Mouse (Mus musculus): ENCODE data around the gene Cacna2d2.
A peak's percentile ranks its signal among the peaks of the same experiment; 100 is the strongest.

Cacna2d2 gene

DNA sequence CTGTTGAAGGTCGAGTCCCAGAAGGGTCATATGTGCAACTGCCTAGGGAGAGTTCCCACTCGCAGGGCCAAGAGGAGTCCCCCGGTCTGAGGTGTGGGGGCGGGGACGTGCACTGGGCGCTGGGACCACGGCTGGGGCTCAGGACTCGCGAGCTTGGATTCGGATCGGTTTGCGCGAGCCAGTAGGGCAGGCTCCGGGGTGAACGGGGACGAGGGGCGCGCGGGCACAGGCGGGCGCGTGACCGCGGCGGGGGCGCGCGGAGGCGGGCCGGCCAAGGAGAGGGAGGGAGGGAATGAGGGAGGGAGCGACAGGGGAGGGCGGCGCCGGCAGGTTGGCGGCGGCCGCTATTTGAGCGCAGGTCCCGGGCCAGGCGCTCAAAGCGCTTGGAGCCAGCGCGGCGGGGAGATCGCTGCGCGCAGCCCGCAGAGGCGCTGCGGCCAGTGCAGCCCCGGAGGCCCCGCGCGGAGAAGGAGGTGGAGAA lies at the start of gene Cacna2d2:
Gene Cacna2d2 (plus strand): TSS at position 122 of the 481 bp plus-strand sequence.
- DNase-seq: peak in 1 of 2 experiments; percentile 7

DNA sequence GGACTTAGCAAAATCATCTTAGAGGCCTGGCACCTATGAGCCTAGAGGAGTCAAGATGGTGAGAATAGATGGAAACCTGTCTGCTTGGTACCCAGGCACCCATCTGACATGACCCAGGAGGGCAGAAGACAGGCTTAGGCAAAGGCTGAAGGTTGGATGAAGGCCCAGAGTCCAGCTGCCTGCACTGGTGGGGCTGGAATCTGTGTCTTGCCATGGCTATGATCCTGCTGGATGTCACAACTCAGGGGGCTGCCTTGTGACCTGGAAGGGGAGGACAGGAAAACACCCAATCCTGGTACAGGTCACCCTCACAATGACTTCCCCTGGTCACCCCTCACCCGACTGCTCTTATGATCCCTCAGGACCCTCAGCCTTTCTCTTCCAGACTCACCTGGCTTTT lies 44.6 kb upstream of the Cacna2d2 start:
- DNase-seq: no peak

DNA sequence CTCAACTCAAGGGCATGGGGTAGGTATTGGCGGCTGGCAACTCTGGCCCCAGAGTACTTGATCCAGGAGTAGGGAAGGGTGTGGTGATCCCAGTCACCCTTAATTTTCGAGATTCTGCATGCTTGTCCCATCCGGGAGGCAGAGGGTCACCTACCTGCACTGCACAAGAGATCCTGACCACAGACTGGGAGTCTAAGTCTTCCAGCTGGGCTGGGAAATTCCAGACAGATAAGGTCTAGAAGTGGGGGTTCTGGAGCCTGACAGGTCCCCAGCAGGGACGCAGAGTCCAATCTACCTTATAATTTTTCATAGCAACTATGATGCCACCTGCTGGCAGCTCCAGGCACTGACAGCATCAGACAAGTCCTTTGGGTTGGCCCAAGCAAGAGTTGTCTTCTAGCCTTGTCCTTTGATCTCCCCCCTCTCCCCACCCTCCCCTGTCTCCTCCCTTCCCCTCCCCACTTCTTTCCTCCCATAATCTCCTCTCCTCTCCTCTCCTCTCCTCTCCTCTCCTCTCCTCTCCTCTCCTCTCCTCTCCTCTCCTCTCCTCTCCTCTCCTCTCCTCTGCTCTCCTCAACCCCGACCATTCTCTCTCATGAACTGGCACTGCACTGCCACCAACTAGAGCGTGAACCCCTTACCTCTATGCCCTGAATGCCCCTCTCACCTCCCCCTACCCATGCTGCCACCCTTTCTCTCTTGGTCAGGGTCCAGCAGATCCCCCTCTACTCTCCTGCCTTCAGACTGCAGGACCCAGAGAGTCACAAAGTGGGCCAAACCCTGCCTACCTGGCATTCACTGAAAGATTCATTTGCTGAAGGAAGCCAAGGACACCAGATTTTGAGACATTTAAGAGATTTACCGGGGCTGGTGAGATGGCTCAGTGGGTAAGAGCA lies 43.3 kb upstream of the Cacna2d2 start:
- DNase-seq: peak; percentile 67 to 73

- peak; percentile 83 to 84 for DNase-seq
These were observed 41.8 kb upstream of the Cacna2d2 start for GRCm38 (mm10) chr9:107357651-107358050.

GRCm38 (mm10) chr9:107360989-107361388 lies 38.4 kb upstream of the Cacna2d2 start:
- no peak for DNase-seq

GRCm38 (mm10) chr9:107366644-107367043 lies 32.8 kb upstream of the Cacna2d2 start:
- DNase-seq: peak; percentile 62 to 65

- no peak for DNase-seq
These were observed 31.1 kb upstream of the Cacna2d2 start for GRCm38 (mm10) chr9:107368302-107368701.

DNA sequence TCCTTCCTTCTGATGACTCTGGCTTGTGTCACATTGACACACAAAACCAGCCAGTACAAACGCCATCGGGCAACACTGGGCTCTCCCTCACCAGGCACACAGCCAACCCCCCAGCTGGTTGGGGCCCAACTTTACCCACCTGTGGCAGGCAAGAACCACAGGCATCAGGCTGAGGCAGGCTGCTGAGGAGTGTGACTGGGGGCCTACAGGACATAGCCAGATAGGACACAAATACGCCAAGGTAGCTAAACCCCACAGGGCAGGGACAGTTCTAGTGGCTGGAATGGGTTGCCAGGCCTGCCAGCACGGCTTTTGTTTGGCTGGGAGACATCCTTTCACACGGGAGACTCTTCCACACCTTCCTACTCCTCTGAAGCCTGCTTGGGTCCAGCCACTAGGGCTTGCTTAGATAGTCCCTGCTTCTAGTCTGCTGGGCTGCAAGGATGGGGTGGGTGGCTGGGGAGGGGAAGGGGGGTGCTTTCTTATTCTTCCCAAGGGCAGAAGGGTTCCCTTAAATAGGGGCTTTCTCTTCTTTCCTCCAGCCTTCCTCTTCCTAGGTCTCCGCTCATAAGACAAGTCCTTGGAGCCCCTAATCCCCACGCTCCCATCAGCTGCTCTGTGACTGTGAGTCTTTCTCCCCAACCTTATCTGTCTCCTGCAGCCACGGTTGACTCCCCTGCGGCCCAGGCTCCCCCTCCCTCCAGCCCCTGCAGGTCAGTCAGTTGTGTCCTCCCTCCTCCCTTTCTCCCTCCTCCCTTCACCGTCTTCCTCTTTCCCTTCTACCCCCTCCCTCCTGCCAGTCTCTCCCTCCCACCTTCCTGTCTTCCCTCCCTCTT lies 29.9 kb upstream of the Cacna2d2 start:
- DNase-seq: no peak

- DNase-seq: no peak
These were observed 29.3 kb upstream of the Cacna2d2 start for GRCm38 (mm10) chr9:107370106-107370463.

GRCm38 (mm10) chr9:107372441-107372840 lies 27.0 kb upstream of the Cacna2d2 start:
- DNase-seq: no peak

DNA sequence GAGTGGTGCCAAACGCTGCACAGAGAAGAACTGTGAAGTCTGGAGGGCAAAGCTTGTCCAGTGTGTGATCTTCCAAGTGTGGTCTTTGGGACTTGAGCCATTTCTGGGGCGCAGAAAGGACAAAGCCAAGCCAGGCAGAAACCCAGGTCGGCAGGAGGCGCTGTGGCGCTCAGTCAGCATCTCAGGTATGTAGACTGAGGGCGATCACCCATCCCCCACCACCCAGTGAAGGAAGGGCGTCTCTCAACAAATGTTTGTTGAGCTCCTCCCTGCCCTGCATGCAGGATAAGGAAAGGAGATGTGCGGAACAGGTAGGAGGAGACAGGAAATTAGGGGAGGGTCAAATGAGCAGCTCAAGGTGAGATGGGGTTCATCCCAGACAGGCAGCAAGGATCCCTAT lies 24.8 kb upstream of the Cacna2d2 start:
- peak; percentile 9 to 15 for DNase-seq

DNA sequence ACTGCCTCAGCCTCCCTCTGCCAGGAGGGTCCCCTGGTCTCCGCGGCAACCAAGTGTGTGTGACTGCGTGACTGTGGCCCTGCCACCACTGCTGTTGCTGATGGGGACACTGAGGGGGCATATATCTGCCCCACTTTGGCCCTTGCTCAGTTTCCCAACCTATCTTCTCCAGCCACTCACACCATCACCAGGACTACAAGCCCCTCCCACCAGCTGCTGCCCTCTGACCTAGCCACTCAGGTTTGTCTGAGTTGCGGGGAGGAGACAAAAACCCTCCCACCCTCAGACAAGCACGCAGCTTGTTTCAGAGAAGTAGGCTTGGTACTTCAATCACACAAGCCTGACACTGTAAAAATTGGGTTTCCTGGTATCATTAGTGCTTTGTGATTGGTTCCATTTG lies 24.0 kb upstream of the Cacna2d2 start:
- no peak for DNase-seq

GRCm38 (mm10) chr9:107377961-107378512 lies 21.4 kb upstream of the Cacna2d2 start:
- DNase-seq: no peak

GRCm38 (mm10) chr9:107381723-107382122 lies 17.7 kb upstream of the Cacna2d2 start:
- DNase-seq: no peak

DNA sequence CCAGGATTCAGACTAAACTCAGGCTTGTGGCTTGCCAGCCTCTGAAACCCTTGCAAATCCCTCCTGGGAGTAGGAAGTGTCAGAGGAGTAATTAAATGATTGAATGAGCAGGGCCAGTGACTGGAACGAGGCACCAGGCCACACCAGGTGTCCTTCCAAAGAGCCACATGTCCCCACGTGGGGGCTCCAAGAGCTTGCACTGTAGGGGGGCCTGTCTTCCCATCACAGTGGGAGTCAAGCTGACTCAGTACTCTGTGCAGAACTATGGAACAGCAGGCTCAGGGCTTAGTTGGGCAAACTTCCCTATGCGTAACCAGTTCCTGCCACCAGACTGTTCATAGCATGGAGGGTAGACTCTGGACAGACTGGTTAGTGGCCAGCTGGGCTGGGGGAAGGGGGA lies 15.0 kb upstream of the Cacna2d2 start:
- DNase-seq: no peak

- DNase-seq: peak; percentile 54 to 58
These were observed 12.7 kb upstream of the Cacna2d2 start for GRCm38 (mm10) chr9:107386722-107387121.

- no peak for DNase-seq
These were observed 11.7 kb upstream of the Cacna2d2 start for GRCm38 (mm10) chr9:107387708-107388107.

DNA sequence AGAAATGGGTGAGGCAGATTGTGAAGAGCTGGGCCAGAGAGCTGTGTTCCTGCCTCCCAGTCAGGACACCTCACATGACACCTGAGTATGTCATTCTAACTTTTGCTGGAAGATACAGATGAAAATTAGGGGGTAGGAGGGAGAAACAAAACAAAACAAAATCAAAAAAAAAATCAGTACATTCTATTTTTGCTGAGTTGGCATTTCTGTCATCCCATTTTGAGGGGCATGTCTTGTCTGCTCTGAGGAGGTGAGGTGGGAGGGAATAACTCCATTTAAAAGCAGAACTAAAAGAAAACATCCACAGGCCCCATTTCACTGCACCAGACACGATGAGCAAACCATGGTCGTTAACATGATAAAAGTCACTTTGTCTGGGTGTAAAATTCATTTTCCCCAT lies 11.1 kb upstream of the Cacna2d2 start:
- no peak for DNase-seq

DNA sequence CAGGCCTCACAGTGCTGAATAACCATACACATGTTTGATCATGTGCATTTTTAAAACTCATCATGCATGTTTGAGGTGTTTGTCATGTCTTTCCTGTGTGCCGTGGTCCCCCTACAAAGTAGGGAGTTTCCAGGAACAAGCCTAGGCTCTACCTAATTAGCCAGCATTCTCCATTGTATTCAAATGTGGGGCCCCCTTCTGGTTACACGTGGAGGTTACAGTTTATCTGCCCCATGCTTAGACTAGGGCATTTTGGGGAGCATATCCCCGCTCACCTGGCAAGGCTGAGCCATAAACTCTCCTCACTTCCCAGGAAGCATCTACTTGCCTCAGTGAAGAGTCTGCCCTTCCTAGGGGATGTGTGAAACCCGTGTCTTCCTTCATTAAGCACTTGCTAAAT lies 3.0 kb upstream of the Cacna2d2 start:
- peak; percentile 11 to 16 for DNase-seq

DNA sequence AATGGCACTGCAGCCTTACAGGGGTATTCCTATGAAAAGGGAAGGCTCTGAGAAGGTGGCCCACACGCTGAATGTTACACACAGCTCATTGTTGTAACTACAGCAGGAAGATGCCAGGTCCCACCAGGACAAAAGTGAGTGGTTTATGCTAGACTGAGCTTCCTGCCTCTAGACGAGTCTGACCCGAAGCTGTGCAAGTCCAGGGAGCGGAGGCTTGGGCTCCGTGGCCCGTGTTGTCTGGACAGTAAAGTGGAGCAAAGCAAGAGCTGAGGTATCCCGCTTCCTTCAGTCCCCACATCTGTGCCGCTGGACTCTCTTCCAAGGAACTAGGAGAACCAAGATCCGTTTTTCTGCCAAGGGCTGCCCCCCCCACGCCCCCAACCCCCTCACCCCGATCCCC lies 444 bp upstream of the Cacna2d2 start:
- no peak for DNase-seq

- no peak for DNase-seq
These were observed 674 bp downstream of the Cacna2d2 start for GRCm38 (mm10) chr9:107400060-107400511.

DNA sequence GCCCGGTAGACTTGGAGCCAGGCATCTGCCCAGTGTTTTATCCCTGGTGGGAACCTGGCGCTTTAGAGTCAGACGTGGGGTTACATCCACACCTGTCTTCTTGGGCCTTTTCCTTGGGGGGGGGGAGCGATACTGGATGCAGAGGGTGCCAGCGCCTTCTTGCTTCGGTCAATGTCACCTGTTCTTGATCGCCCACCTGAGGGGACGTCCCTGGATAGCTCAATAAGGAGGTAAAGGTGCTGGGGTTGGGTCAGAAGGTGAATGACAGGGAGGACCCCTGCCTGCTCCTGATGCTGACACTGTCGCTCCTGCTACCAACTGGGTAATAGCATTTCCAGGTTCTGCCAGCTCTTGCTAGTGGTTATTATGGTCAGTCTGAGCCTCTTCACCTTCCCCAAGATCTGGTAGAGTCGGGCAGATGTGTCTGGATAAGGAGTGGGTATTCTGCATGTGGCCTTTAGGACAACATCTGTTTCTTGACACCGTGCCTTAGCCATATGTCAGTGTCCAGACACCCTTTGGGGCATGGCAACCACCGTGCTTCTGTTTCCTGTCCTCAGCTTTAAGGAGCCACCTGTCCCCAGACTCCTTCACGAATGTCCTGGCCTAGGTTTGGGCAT lies 1.4 kb downstream of the Cacna2d2 start:
- no peak for DNase-seq

- no peak for DNase-seq
These were observed 3.7 kb downstream of the Cacna2d2 start for GRCm38 (mm10) chr9:107403116-107403515.

All from B cell, adult 2 months (primary cell).